ENCODE assay signal across 18 mouse cellular contexts in genomic region chr2:178304188-178304529, GRCm38 (mm10).
DNase-seq lines count a peak whose midpoint lies in the region; ATAC-seq and TF ChIP-seq lines count a peak whose summit lies in the region.
"Had no signal": no experiment of that assay in that cellular context is flagged by ENCODE, and none has a peak within 500 bp of the region (broad histone marks: within the 10 kb centered on the region; RNA-seq: fewer than 3 reads in every experiment).

No protein-coding gene starts in this region.

- H3K27ac ChIP-seq in left cerebral cortex, adult 2 months: peak overlapping the region; percentile 34
- H3K27ac ChIP-seq in hindbrain, embryonic 13.5 days: peak overlapping the region; percentile 89
- H3K27ac ChIP-seq in midbrain, embryonic 14.5 days (replicated peaks; ENCODE audit: low read depth, low read length): peak overlapping the region; percentile 96
- no peak overlapping the region for H3K27ac ChIP-seq in stomach, postnatal 0 days (replicated peaks)
- no peak overlapping the region for H3K27ac ChIP-seq in gastrocnemius, adult 2 months
- H3K27ac ChIP-seq: heart, adult 2 months; limb, embryonic 15.5 days had no signal

- no peak for TF ChIP-seq EP300 in stomach, postnatal 0 days (optimal IDR thresholded peaks at IDR 0.05)

- H3K4me2 ChIP-seq in hindbrain, embryonic 13.5 days: 0 out of 2 replicates have a peak overlapping the region, but pooled peaks have one; percentile 23
- H3K4me2 ChIP-seq in midbrain, embryonic 14.5 days (ENCODE audit: low read length): peak overlapping the region; percentile 36
- H3K4me2 ChIP-seq in stomach, postnatal 0 days (replicated peaks; ENCODE audit: low read depth): no peak overlapping the region
- H3K4me2 ChIP-seq: limb, embryonic 15.5 days; lung, embryonic 14.5 days had no signal

- no peaks in the 10 kb centered on the region for H3K27me3 ChIP-seq in hindbrain, embryonic 13.5 days
- H3K27me3 ChIP-seq in midbrain, embryonic 14.5 days (ENCODE audit: control insufficient read depth, insufficient read depth, low read length): no peaks in the 10 kb centered on the region
- no peaks in the 10 kb centered on the region for H3K27me3 ChIP-seq in stomach, postnatal 0 days (ENCODE audit: control insufficient read depth, insufficient read depth, low read length)
- H3K27me3 ChIP-seq: limb, embryonic 15.5 days had no signal

- no peak overlapping the region for H3K9ac ChIP-seq in hindbrain, embryonic 13.5 days
- no peak overlapping the region for H3K9ac ChIP-seq in midbrain, embryonic 14.5 days (replicated peaks; ENCODE audit: low read length)
- no peak overlapping the region for H3K9ac ChIP-seq in stomach, postnatal 0 days (ENCODE audit: low read length)
- H3K9ac ChIP-seq: limb, embryonic 15.5 days; lung, embryonic 14.5 days had no signal

- no peak for DNase-seq in left cerebral cortex, adult 2 months (ENCODE audit: extremely low spot score in 1 of 2, low spot score in 2 of 2)
- DNase-seq in left cerebral cortex, adult 18-20 months (ENCODE audit: low spot score in 2 of 2): no peak
- DNase-seq in midbrain, embryonic 14.5 days: no peak
- DNase-seq in stomach, postnatal 0 days (ENCODE audit: low spot score): no peak
- DNase-seq in left cerebral cortex, postnatal 10 days (ENCODE audit: extremely low spot score in 1 of 2, low spot score in 2 of 2): no peak
- no peak for DNase-seq in gastrocnemius, adult 8-10 months (ENCODE audit: low spot score in 2 of 2)
- DNase-seq in gastrocnemius, adult 2 months: no peak
- DNase-seq: adrenal gland, postnatal 36 days; cerebellum, adult 9-11 months; heart, adult 2 months; heart, postnatal 14 days; kidney, postnatal 36 days; thymus, postnatal 4 days had no signal

- intact Hi-C loops in left cerebral cortex, adult 2 months (cut with DNase I): loop anchor here (2.0 kb wide), 1 partner anchor 17 kb away; no protein-coding TSS in a partner anchor
- intact Hi-C loops in left cerebral cortex, postnatal 10 days (cut with DNase I): no loop called here
- intact Hi-C loops in gastrocnemius, adult 2 months (cut with DNase I): no loop called here

- H3K4me3 ChIP-seq in left cerebral cortex, adult 2 months: no peak overlapping the region
- no peak overlapping the region for H3K4me3 ChIP-seq in hindbrain, embryonic 13.5 days
- H3K4me3 ChIP-seq in midbrain, embryonic 14.5 days (replicated peaks; ENCODE audit: low read depth, low read length): no peak overlapping the region
- H3K4me3 ChIP-seq in stomach, postnatal 0 days (ENCODE audit: low read depth, low read length): no peak overlapping the region
- no peak overlapping the region for H3K4me3 ChIP-seq in gastrocnemius, adult 2 months
- H3K4me3 ChIP-seq: erythroblast, embryonic 14.5 days; heart, adult 2 months; limb, embryonic 15.5 days had no signal

- no peak for TF ChIP-seq CTCF in left cerebral cortex, adult 2 months (IDR thresholded peaks at IDR 0.05)
- no peak for TF ChIP-seq CTCF in stomach, postnatal 0 days (IDR thresholded peaks at IDR 0.05; ENCODE audit: low read depth)
- TF ChIP-seq CTCF in gastrocnemius, adult 2 months (IDR thresholded peaks at IDR 0.05): no peak

- peaks cover 44% of the 10 kb centered on the region for H3K4me1 ChIP-seq in hindbrain, embryonic 13.5 days (replicated peaks)
- H3K4me1 ChIP-seq in midbrain, embryonic 14.5 days (ENCODE audit: control insufficient read depth, insufficient read depth, low read length): peaks cover 31% of the 10 kb centered on the region
- H3K4me1 ChIP-seq in stomach, postnatal 0 days (replicated peaks; ENCODE audit: control insufficient read depth, insufficient read depth): no peaks in the 10 kb centered on the region
- H3K4me1 ChIP-seq: limb, embryonic 15.5 days had no signal

- H3K36me3 ChIP-seq in hindbrain, embryonic 13.5 days: peaks cover 13% of the 10 kb centered on the region
- no peaks in the 10 kb centered on the region for H3K36me3 ChIP-seq in midbrain, embryonic 14.5 days (ENCODE audit: control insufficient read depth, insufficient read depth, low read length)
- no peaks in the 10 kb centered on the region for H3K36me3 ChIP-seq in stomach, postnatal 0 days (ENCODE audit: control insufficient read depth, insufficient read depth, low read length)
- H3K36me3 ChIP-seq: limb, embryonic 15.5 days had no signal

- peak; percentile 53 for ATAC-seq in hindbrain, embryonic 13.5 days (ENCODE audit: low FRiP score)
- peak; percentile 62 for ATAC-seq in midbrain, embryonic 14.5 days (ENCODE audit: low FRiP score, low TSS enrichment)
- no peak for ATAC-seq in stomach, postnatal 0 days (ENCODE audit: low FRiP score, low TSS enrichment)
- ATAC-seq: intestine, postnatal 0 days had no signal

- no peaks in the 10 kb centered on the region for H3K9me3 ChIP-seq in hindbrain, embryonic 13.5 days
- H3K9me3 ChIP-seq in midbrain, embryonic 14.5 days (ENCODE audit: control insufficient read depth, low read length): no peaks in the 10 kb centered on the region
- no peaks in the 10 kb centered on the region for H3K9me3 ChIP-seq in stomach, postnatal 0 days (ENCODE audit: control insufficient read depth, low read length)
- H3K9me3 ChIP-seq: limb, embryonic 15.5 days had no signal

- 15% methylated on average over 1 of the region's 1 CpGs for WGBS in hindbrain, embryonic 13.5 days
- 0% methylated on average over 1 of the region's 1 CpGs for WGBS in midbrain, embryonic 14.5 days
- WGBS in stomach, postnatal 0 days: 31% methylated on average over 1 of the region's 1 CpGs

Comparison
In these comparisons a context has a peak if more than half of its experiments do, and no peak if none do; other contexts are left out.
1. H3K27ac ChIP-seq: peak in left cerebral cortex, adult 2 months (single experiment), hindbrain, embryonic 13.5 days (single experiment) and midbrain, embryonic 14.5 days (single experiment); none in stomach, postnatal 0 days (single experiment) and gastrocnemius, adult 2 months (single experiment).